Mouse (Mus musculus) limb, embryonic 11.5 days (tissue): ENCODE measurements around the gene Dis3l2. TPM values are rescaled to one million over a fixed set of nuclear protein-coding genes. Genes with fewer than 3 reads are reported as not detected.

Source experiments
- ATAC-seq: fragments of 200-750 bp; cut with Nextera tagmentation; 2 replicates; pipeline ENCODE4 v1.8.0; 2017; ENCODE audit warnings: low read depth; ENCODE audit not compliant: insufficient number of reproducible peaks, low FRiP score, low TSS enrichment
- DNase-seq: peaks from one replicate; pipeline ENCODE4 v3.0.0-alpha.2; 2015; ENCODE audit warnings: low spot score
- H3K27ac ChIP-seq: fragments of 300-500 bp; sonication (generic); replicated peaks from 2 replicates; pipeline ENCODE4 v1.5.1; 2014; ENCODE audit warnings: low read depth, mild to moderate bottlenecking, low read length
- H3K27me3 ChIP-seq: fragments of 300-500 bp; sonication (generic); 2 replicates; pipeline ENCODE4 v1.6.1; 2014; ENCODE audit warnings: mild to moderate bottlenecking, low read length, mixed read lengths; ENCODE audit not compliant: control insufficient read depth, insufficient read depth
- H3K36me3 ChIP-seq: fragments of 300-500 bp; sonication (generic); 2 replicates; pipeline ENCODE4 v1.6.1; 2014; ENCODE audit warnings: mild to moderate bottlenecking, low read length, moderate library complexity, mixed read lengths; ENCODE audit not compliant: control insufficient read depth, insufficient read depth
- H3K4me1 ChIP-seq: fragments of 300-500 bp; sonication (generic); 2 replicates; pipeline ENCODE4 v1.6.1; 2014; ENCODE audit warnings: low read length, mixed read lengths; ENCODE audit not compliant: control insufficient read depth, insufficient read depth
- H3K4me2 ChIP-seq: fragments of 300-500 bp; sonication (generic); 2 replicates; pipeline ENCODE4 v1.6.1; 2014; ENCODE audit warnings: low read depth, mild to moderate bottlenecking, moderate library complexity; ENCODE audit not compliant: severe bottlenecking
- H3K4me3 ChIP-seq: fragments of 300-500 bp; sonication (generic); 2 replicates; pipeline ENCODE4 v1.5.1; 2014; ENCODE audit warnings: low read depth, low read length
- H3K9ac ChIP-seq: fragments of 300-500 bp; sonication (generic); 2 replicates; pipeline ENCODE4 v1.6.1; 2014; ENCODE audit warnings: mild to moderate bottlenecking, low read length
- H3K9me3 ChIP-seq: fragments of 300-500 bp; sonication (generic); 2 replicates; pipeline ENCODE4 v1.6.1; 2016; ENCODE audit warnings: low read length; ENCODE audit not compliant: control insufficient read depth
- WGBS: fragments of 180-500 bp; shearing (Covaris S2); extraction: QIAGEN DNeasy Blood & Tissue Kit; methylation state at CpG from one replicate; pipeline ENCODE4 v1.1.7; 2014; 5-methylcytosine and 5-hydroxymethylcytosine counted together
- polyA plus RNA-seq: library from polyadenylated mRNA; unstranded; fragments of >200 nt; fragmentation: Nextera tagmentation; extraction: Ambion mirVana; gene quantifications from 2 replicates; pipeline ENCODE4 v1.2.1, GENCODE M21; 2014

Dis3l2 gene
- 30.3 and 30.9 TPM in 2 replicates for polyA plus RNA-seq

- Histone ChIP-seq H3K9ac (peak within 1 kb of the TSS; percentile 97), H3K4me1 (no peaks in the 10 kb centered on the region), H3K27me3 (no peaks in the 10 kb centered on the region), H3K27ac (peak within 1 kb of the TSS; percentile 89), H3K9me3 (no peaks in the 10 kb centered on the region), H3K4me2 (peak within 1 kb of the TSS; percentile 78), H3K36me3 (no peaks in the 10 kb centered on the region), H3K4me3 (peak within 1 kb of the TSS; percentile 92)
- DNase-seq (peak; percentile 94), ATAC-seq (peak; percentile 90)
- 3% methylated on average over 54 of the region's 54 CpGs for WGBS
Measured at GRCm38 (mm10) chr1:86703300-86703964, at the start of gene Dis3l2. Dis3l2 (plus strand) TSS chr1:86703808.

GRCm38 (mm10) chr1:86657071-86657470, 46.5 kb upstream of the Dis3l2 start:
- no peak overlapping the region for H3K27ac ChIP-seq
- no peaks in the 10 kb centered on the region for H3K4me1 ChIP-seq
- H3K36me3 ChIP-seq = no peaks in the 10 kb centered on the region
- WGBS = 88% methylated on average over 5 of the region's 5 CpGs
- H3K9me3 ChIP-seq = no peaks in the 10 kb centered on the region
- no peak overlapping the region for H3K4me3 ChIP-seq
- ATAC-seq (no peak), DNase-seq (no peak)
- no peaks in the 10 kb centered on the region for H3K27me3 ChIP-seq
- H3K4me2 ChIP-seq = no peak overlapping the region
- no peak overlapping the region for H3K9ac ChIP-seq

- H3K4me3 ChIP-seq = no peak overlapping the region
- no peak overlapping the region for H3K27ac ChIP-seq
- no peaks in the 10 kb centered on the region for H3K4me1 ChIP-seq
- no peak overlapping the region for H3K4me2 ChIP-seq
- DNase-seq (no peak), ATAC-seq (no peak)
- no peaks in the 10 kb centered on the region for H3K36me3 ChIP-seq
- no peaks in the 10 kb centered on the region for H3K9me3 ChIP-seq
- 64% methylated on average over 2 of the region's 2 CpGs for WGBS
- no peak overlapping the region for H3K9ac ChIP-seq
- peaks cover 18% of the 10 kb centered on the region for H3K27me3 ChIP-seq
Measured at GRCm38 (mm10) chr1:86665091-86665490, 38.5 kb upstream of the Dis3l2 start.

GRCm38 (mm10) chr1:86669552-86670273, 33.9 kb upstream of the Dis3l2 start:
- WGBS = 3% methylated on average over 44 of the region's 44 CpGs
- H3K4me2 ChIP-seq = peak overlapping the region; percentile 98

GRCm38 (mm10) chr1:86670279-86671038, 33.1 kb upstream of the Dis3l2 start, which contains the start of gene Nppc:
Nppc (minus strand) TSS chr1:86670571.
- H3K27me3 ChIP-seq = peaks cover 36% of the 10 kb centered on the region
- peak within 1 kb of the TSS; percentile 98 for H3K4me2 ChIP-seq
- H3K27ac ChIP-seq = no peak within 1 kb of the TSS
- H3K9ac ChIP-seq = peak within 1 kb of the TSS; percentile 27; the same call in 1 of the 2 replicates
- H3K36me3 ChIP-seq = no peaks in the 10 kb centered on the region
- 4% methylated on average over 56 of the region's 59 CpGs for WGBS
- 0 out of 2 replicates have a peak, but pooled peaks cover 2% of the 10 kb centered on the region for H3K4me1 ChIP-seq
- ATAC-seq (peak; percentile 88), DNase-seq (peak; percentile 78)
- H3K4me3 ChIP-seq = peak within 1 kb of the TSS; percentile 48
- no peaks in the 10 kb centered on the region for H3K9me3 ChIP-seq

More at GRCm38 (mm10) chr1:86669552-86670273, 33.9 kb upstream of the Dis3l2 start:
- Histone ChIP-seq H3K4me3 (peak overlapping the region; percentile 48), H3K9me3 (no peaks in the 10 kb centered on the region), H3K27me3 (peaks cover 36% of the 10 kb centered on the region), H3K4me1 (0 out of 2 replicates have a peak, but pooled peaks cover 2% of the 10 kb centered on the region), H3K36me3 (no peaks in the 10 kb centered on the region), H3K9ac (no peak overlapping the region), H3K27ac (no peak overlapping the region)
- DNase-seq = peak; percentile 81
- ATAC-seq = peak; percentile 53

GRCm38 (mm10) chr1:86674385-86674784, 29.2 kb upstream of the Dis3l2 start:
- no peak for ATAC-seq
- DNase-seq = no peak
- WGBS = 58% methylated on average over 9 of the region's 9 CpGs
- H3K27ac ChIP-seq = no peak overlapping the region
- H3K4me1 ChIP-seq = 0 out of 2 replicates have a peak, but pooled peaks cover 2% of the 10 kb centered on the region
- no peaks in the 10 kb centered on the region for H3K9me3 ChIP-seq
- peaks cover 26% of the 10 kb centered on the region for H3K27me3 ChIP-seq
- H3K4me3 ChIP-seq = no peak overlapping the region
- no peaks in the 10 kb centered on the region for H3K36me3 ChIP-seq
- no peak overlapping the region for H3K9ac ChIP-seq
- H3K4me2 ChIP-seq = no peak overlapping the region

GRCm38 (mm10) chr1:86675126-86675525, 28.5 kb upstream of the Dis3l2 start:
- H3K27me3 ChIP-seq = peaks cover 18% of the 10 kb centered on the region
- H3K4me1 ChIP-seq = 0 out of 2 replicates have a peak, but pooled peaks cover 2% of the 10 kb centered on the region
- no peak overlapping the region for H3K4me2 ChIP-seq
- no peak overlapping the region for H3K9ac ChIP-seq
- H3K9me3 ChIP-seq = no peaks in the 10 kb centered on the region
- no peak overlapping the region for H3K4me3 ChIP-seq
- ATAC-seq (no peak), DNase-seq (no peak)
- H3K36me3 ChIP-seq = no peaks in the 10 kb centered on the region
- WGBS = 89% methylated on average over 12 of the region's 12 CpGs
- no peak overlapping the region for H3K27ac ChIP-seq

GRCm38 (mm10) chr1:86677624-86678023, 26.0 kb upstream of the Dis3l2 start:
- Histone ChIP-seq H3K4me3 (no peak overlapping the region), H3K27ac (no peak overlapping the region), H3K9me3 (no peaks in the 10 kb centered on the region), H3K4me2 (no peak overlapping the region), H3K36me3 (no peaks in the 10 kb centered on the region), H3K9ac (no peak overlapping the region), H3K27me3 (no peaks in the 10 kb centered on the region), H3K4me1 (no peaks in the 10 kb centered on the region)
- ATAC-seq = no peak
- 90% methylated on average over 3 of the region's 3 CpGs for WGBS
- DNase-seq = no peak
